In the genomic region with DNA sequence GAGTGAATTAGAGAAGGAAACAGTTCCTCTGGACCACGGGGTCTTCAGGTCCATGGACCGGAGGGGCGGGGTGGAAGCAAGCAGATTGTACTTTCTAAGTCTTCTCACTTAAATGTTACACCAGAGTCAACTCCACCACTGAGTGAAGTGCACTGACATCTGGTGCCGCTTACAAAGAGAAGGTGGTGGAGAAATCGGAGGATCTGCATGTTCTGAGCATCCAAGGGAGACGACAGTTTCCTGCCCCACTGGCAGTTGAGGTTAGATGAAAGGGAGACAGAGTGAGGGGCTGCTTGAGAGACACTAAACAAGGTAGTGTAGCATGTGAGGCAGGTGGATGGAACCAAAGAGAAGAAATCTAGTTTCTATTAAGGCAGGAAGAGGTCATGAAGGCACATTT, we compare ENCODE assay signal across 26 mouse cellular contexts.
A peak's percentile ranks its signal among the peaks of the same experiment; 100 is the strongest.
DNase-seq lines count a peak whose midpoint lies in the region; ATAC-seq and TF ChIP-seq lines count a peak whose summit lies in the region.
"Had no signal": no experiment of that assay in that cellular context is flagged by ENCODE, and none has a peak within 500 bp of the region (broad histone marks: within the 10 kb centered on the region; RNA-seq: fewer than 3 reads in every experiment).

No protein-coding gene starts in this region.

- TF ChIP-seq CTCF in stomach, postnatal 0 days (IDR thresholded peaks at IDR 0.05; ENCODE audit: low read depth), result no peak

- H3K4me3 ChIP-seq in neural tube, embryonic 15.5 days (replicated peaks), result no peak overlapping the region
- H3K4me3 ChIP-seq in stomach, postnatal 0 days (ENCODE audit: low read depth, low read length), result no peak overlapping the region
- H3K4me3 ChIP-seq: embryonic facial prominence, embryonic 12.5 days; embryonic facial prominence, embryonic 15.5 days; gastrocnemius, adult 2 months had no signal

- H3K36me3 ChIP-seq in neural tube, embryonic 15.5 days, result no peaks in the 10 kb centered on the region
- no peaks in the 10 kb centered on the region for H3K36me3 ChIP-seq in stomach, postnatal 0 days (ENCODE audit: control insufficient read depth, insufficient read depth, low read length)
- H3K36me3 ChIP-seq: embryonic facial prominence, embryonic 12.5 days; embryonic facial prominence, embryonic 15.5 days; G1E had no signal

- H3K4me1 ChIP-seq in neural tube, embryonic 15.5 days, result peaks cover 2% of the 10 kb centered on the region; the same call in 1 of the 2 replicates
- H3K4me1 ChIP-seq in stomach, postnatal 0 days (replicated peaks; ENCODE audit: control insufficient read depth, insufficient read depth), result no peaks in the 10 kb centered on the region
- H3K4me1 ChIP-seq: embryonic facial prominence, embryonic 15.5 days had no signal

- H3K27me3 ChIP-seq in neural tube, embryonic 15.5 days (replicated peaks), result no peaks in the 10 kb centered on the region
- no peaks in the 10 kb centered on the region for H3K27me3 ChIP-seq in stomach, postnatal 0 days (ENCODE audit: control insufficient read depth, insufficient read depth, low read length)
- H3K27me3 ChIP-seq: CH12.LX; embryonic facial prominence, embryonic 12.5 days; embryonic facial prominence, embryonic 15.5 days had no signal

- no peak for TF ChIP-seq EP300 in stomach, postnatal 0 days (optimal IDR thresholded peaks at IDR 0.05)

- no peak overlapping the region for H3K4me2 ChIP-seq in neural tube, embryonic 15.5 days
- H3K4me2 ChIP-seq in stomach, postnatal 0 days (replicated peaks; ENCODE audit: low read depth), result no peak overlapping the region
- H3K4me2 ChIP-seq: embryonic facial prominence, embryonic 12.5 days; embryonic facial prominence, embryonic 15.5 days; heart, embryonic 11.5 days; hindbrain, embryonic 14.5 days had no signal

- H3K9me3 ChIP-seq in neural tube, embryonic 15.5 days (replicated peaks), result no peaks in the 10 kb centered on the region
- H3K9me3 ChIP-seq in stomach, postnatal 0 days (ENCODE audit: control insufficient read depth, low read length), result no peaks in the 10 kb centered on the region
- H3K9me3 ChIP-seq: embryonic facial prominence, embryonic 12.5 days; embryonic facial prominence, embryonic 15.5 days; G1E had no signal

- intact Hi-C loops in heart, postnatal 10 days (cut with DNase I), result no loop called here
- intact Hi-C loops in left cerebral cortex, postnatal 36 days (cut with DNase I), result no loop called here

- 0 out of 2 replicates have a peak, but pooled peaks have one; percentile 40 for ATAC-seq in neural tube, embryonic 15.5 days (ENCODE audit: low FRiP score)
- ATAC-seq in stomach, postnatal 0 days (ENCODE audit: low FRiP score, low TSS enrichment), result no peak
- ATAC-seq: forebrain, embryonic 14.5 days; forebrain, postnatal 0 days; Patski had no signal

- no peak overlapping the region for H3K9ac ChIP-seq in neural tube, embryonic 15.5 days (replicated peaks)
- no peak overlapping the region for H3K9ac ChIP-seq in stomach, postnatal 0 days (ENCODE audit: low read length)
- H3K9ac ChIP-seq: embryonic facial prominence, embryonic 12.5 days; embryonic facial prominence, embryonic 15.5 days; forebrain, postnatal 0 days; hindbrain, embryonic 14.5 days had no signal

- 88% methylated on average over 6 of the region's 6 CpGs for WGBS in neural tube, embryonic 15.5 days
- 86% methylated on average over 6 of the region's 6 CpGs for WGBS in stomach, postnatal 0 days

- no peak overlapping the region for H3K27ac ChIP-seq in neural tube, embryonic 15.5 days (replicated peaks)
- no peak overlapping the region for H3K27ac ChIP-seq in stomach, postnatal 0 days (replicated peaks)
- H3K27ac ChIP-seq: embryonic facial prominence, embryonic 12.5 days; embryonic facial prominence, embryonic 15.5 days; gastrocnemius, adult 2 months; hindbrain, embryonic 14.5 days had no signal

- DNase-seq in neural tube, embryonic 10.5 days (ENCODE audit: extremely low spot score, low spot score), result no peak
- peak; percentile 64 to 71 for DNase-seq in thymus, postnatal 10 days (ENCODE audit: low spot score in 2 of 2)
- peak; percentile 23 to 57 for DNase-seq in thymus, postnatal 36 days
- no peak for DNase-seq in stomach, postnatal 0 days (ENCODE audit: low spot score)
- DNase-seq in heart, postnatal 10 days, result no peak
- DNase-seq in left cerebral cortex, postnatal 36 days (ENCODE audit: low spot score in 2 of 2), result no peak
- DNase-seq: adrenal gland, postnatal 10 days; adrenal gland, postnatal 36 days; B cell, adult 2 months; cerebellum, adult 18-20 months; cerebellum, adult 9-10 months; cerebellum, postnatal 14 days; forebrain, postnatal 0 days; gastrocnemius, adult 2 months; gastrocnemius, postnatal 14 days; heart, adult 11 months; heart, postnatal 4 days had no signal

Comparison
In these comparisons a context has a peak if more than half of its experiments do, and no peak if none do; other contexts are left out.
1. DNase-seq: peak in thymus, postnatal 10 days (2 of 2) and thymus, postnatal 36 days (2 of 2); none in neural tube, embryonic 10.5 days (single experiment), stomach, postnatal 0 days (single experiment), heart, postnatal 10 days (0 of 2) and left cerebral cortex, postnatal 36 days (0 of 2).